Mouse (Mus musculus): ENCODE measurements around the gene Prmt7. TPM values are rescaled to one million over a fixed set of nuclear protein-coding genes. Genes with fewer than 3 reads are reported as not detected.

Prmt7 gene
- polyA plus RNA-seq, 1 experiment = 34.0 TPM

- no peak for DNase-seq (ENCODE audit: low read depth)
These were observed 78.0 kb downstream of the Prmt7 start for GRCm38 (mm10) chr8:106288732-106289131.

DNA sequence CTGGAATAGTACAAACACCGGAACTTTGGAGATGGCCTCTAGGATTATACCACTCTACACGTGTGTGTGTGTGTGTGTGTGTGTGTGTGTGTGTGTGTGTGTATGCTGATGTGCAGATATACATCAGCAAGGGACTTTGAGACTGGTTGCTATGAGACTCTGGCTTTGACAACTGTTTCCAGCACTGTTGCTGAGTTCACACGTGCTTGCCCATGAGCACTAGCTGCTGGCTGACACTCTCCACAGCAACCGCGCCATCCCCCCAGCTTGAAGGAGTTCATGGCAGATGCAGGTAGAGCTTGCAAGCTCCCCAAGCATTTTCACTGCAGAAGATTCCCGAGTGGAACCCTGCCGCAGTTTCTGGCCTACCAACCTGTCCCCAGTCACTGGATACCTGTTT, 78.7 kb downstream of the Prmt7 start:
- no peak for DNase-seq (ENCODE audit: low read depth)

DNA sequence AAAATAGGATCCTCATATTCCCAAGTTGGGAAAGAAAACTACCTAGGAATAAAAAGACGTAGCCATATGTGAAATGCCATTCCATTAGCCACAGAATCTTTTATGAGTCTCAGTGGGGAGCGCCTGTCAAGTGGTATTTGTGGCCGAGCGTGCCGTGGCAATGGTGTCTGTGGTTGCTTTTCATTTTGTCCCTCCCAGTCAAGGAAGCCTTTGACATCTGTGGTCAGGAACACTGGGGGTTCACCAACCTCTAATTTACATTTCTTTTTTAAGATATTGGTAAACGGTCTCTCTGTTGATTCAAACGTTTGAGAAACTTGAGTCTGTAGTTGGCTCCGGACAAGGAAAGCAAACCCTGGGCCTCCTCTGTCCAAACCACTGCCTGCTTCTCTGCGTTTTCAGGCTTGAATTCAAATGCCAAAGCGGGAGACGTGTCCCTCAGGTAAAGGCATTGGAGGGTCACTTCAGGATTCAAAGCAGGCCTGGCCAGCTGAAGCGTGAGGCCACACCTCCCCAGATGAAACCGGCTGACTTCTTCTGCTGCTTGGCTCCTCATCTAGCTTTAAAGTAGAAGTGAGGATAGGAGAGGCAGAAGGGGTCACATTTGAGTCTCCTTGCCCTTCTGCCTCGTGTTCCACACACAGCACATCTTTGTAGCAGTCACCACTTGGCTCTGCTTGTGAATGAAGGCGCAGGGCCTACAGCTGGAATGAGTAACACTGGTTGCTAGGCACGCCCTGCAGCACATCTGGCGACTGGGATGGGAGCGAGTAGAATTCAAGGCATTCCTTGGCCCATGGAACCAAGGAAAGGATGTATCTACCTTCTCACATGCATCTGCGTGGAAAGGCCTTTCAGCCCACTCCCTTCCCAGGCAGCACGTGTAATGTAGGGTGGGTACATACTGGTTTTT, 82.0 kb downstream of the Prmt7 start:
- no peak for DNase-seq (ENCODE audit: low read depth)

GRCm38 (mm10) chr8:106298261-106298660, 87.5 kb downstream of the Prmt7 start:
- DNase-seq (ENCODE audit: low read depth) = no peak

DNA sequence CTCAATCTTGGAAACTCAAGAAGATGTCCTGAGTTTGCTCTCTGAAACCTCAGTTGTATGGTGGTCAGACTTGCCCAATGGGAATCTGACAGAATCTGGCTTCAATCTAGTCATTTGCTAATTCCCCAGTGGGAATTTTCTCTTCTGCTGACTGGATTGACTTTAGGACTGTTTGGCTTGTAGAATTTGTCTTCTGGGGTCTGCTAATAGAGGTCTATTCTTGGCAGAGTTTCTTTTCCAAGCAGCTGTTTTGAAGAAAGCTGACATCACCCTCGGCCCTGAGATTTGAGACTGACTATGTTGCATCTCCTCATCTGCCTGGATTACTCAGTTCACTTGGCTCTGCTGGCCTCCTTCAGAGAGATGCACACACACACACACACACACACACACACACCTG, 88.1 kb downstream of the Prmt7 start:
- no peak for DNase-seq (ENCODE audit: low read depth)

DNA sequence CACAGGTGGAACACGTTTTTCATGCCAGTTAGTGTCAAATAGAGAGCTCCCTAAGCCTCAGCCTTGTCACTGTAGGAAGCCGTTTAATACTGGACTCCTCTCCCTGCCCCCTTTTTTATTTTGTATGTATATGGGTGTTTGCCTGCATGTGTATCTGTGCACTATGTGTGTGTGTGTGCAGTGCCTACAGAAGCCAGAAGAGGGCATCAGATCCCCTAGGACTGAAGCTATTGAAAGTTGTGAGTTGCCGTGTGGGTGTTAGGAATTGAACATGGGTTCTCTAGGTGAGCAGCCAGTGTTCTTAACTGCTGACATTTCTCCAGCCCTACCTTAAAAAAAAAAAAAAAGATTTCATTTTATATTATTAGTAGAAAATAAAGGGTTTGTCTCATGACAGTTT, 89.0 kb downstream of the Prmt7 start:
- DNase-seq (ENCODE audit: low read depth) = no peak

GRCm38 (mm10) chr8:106300739-106301715, 90.3 kb downstream of the Prmt7 start:
- no peak for DNase-seq (ENCODE audit: low read depth)

Other genes with a start within 250 kb of the Prmt7 start
- 46.8 and 56.3 TPM in 2 replicates for gene Slc12a4, start 244.8 kb upstream of the Prmt7 start, polyA plus RNA-seq (2012; rRNA removed)
- 0.92 and 1.7 TPM in 2 replicates for gene Dpep3, start 231.5 kb upstream of the Prmt7 start, polyA plus RNA-seq (2012; rRNA removed)
- 14.5 and 14.6 TPM in 2 replicates for gene Dus2, start 219.6 kb upstream of the Prmt7 start, polyA plus RNA-seq (2012; rRNA removed)
- not detected in 2 replicates for gene Dpep2nb, start 205.0 kb upstream of the Prmt7 start, polyA plus RNA-seq (2012; rRNA removed)
- 8.9 and 9.9 TPM in 2 replicates for gene Ddx28, start 199.1 kb upstream of the Prmt7 start, polyA plus RNA-seq (2012; rRNA removed)
- gene Nfatc3, start 152.1 kb upstream of the Prmt7 start, polyA plus RNA-seq (2012; rRNA removed) = 23.5 and 26.6 TPM in 2 replicates
- 59.5 and 80.6 TPM in 2 replicates for gene Esrp2, start 74.0 kb upstream of the Prmt7 start, polyA plus RNA-seq (2012; rRNA removed)
- 21.4 and 23.4 TPM in 2 replicates for gene Pla2g15, start 60.5 kb upstream of the Prmt7 start, polyA plus RNA-seq (2012; rRNA removed)
- 18.3 and 24.9 TPM in 2 replicates for gene Slc7a6, start 42.1 kb upstream of the Prmt7 start, polyA plus RNA-seq (2012; rRNA removed)
- 12.0 and 14.8 TPM in 2 replicates for gene Slc7a6os, start within 50 bp of the Prmt7 start, polyA plus RNA-seq (2012; rRNA removed)
- gene Smpd3, start 127.1 kb downstream of the Prmt7 start, polyA plus RNA-seq (2012; rRNA removed) = 4.3 and 6.5 TPM in 2 replicates
- gene Zfp90, start 204.4 kb downstream of the Prmt7 start, polyA plus RNA-seq (2012; rRNA removed) = 3.3 TPM in 2 replicates